Mouse (Mus musculus): ENCODE measurements around the gene Zfp423.

DNA sequence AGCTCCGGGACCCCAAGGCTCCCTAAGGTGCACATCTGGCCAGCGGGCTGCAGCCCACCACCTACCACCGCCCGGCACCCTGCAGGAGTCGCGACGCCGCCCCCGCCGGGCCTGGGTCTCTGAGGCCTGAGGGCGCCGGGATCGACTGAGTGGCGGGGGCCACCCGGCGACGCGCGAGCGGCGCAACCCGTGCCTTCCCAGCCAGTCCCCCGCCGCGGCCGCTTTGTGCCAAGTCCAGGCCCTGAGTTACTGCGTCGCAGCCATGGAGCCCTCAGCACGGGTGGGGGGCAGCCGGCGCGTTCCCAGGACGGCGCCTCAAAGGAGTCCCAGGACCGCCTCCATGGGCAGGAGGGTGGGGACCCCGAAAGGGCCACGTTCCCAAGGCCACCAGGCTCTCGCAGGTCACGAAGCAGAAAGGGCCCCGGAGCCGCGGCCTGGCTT, 15.7 kb downstream of the Zfp423 start:
- TF ChIP-seq MYC (IDR thresholded peaks at IDR 0.05; ENCODE audit: low read depth, low read length) = no peak
- TF ChIP-seq RCOR1 (IDR thresholded peaks at IDR 0.05; ENCODE audit: low read depth, low read length) = no peak
- no peak for TF ChIP-seq JUND (IDR thresholded peaks at IDR 0.05; ENCODE audit: low read depth, low read length)
- TF ChIP-seq MEF2A (IDR thresholded peaks at IDR 0.05; ENCODE audit: extremely low read depth, insufficient replicate concordance, low read depth, low read length, poor library complexity, severe bottlenecking) = no peak
- TF ChIP-seq POLR2A (IDR thresholded peaks at IDR 0.05; ENCODE audit: control insufficient read depth in 1 of 2, insufficient read depth in 1 of 2, low read depth in 1 of 2, low read length in 2 of 2, poor library complexity in 1 of 2) = no peak
- TF ChIP-seq KAT2A (conservative IDR thresholded peaks at IDR 0.05; ENCODE audit: low read depth, low read length) = no peak
- TF ChIP-seq HCFC1 (IDR thresholded peaks at IDR 0.05; ENCODE audit: low read depth, low read length) = no peak
- TF ChIP-seq NELFE (IDR thresholded peaks at IDR 0.05; ENCODE audit: low read depth, low read length) = no peak
- TF ChIP-seq EP300 (IDR thresholded peaks at IDR 0.05; ENCODE audit: low read depth in 1 of 2, low read length in 2 of 2) = no peak
